Mouse (Mus musculus): ENCODE measurements around the gene Tfb1m. TPM values are rescaled to one million over a fixed set of nuclear protein-coding genes. Genes with fewer than 3 reads are reported as not detected.

Gene Tfb1m
- polyA plus RNA-seq, 1 experiment from 2014 or later = 13.2 TPM

DNA sequence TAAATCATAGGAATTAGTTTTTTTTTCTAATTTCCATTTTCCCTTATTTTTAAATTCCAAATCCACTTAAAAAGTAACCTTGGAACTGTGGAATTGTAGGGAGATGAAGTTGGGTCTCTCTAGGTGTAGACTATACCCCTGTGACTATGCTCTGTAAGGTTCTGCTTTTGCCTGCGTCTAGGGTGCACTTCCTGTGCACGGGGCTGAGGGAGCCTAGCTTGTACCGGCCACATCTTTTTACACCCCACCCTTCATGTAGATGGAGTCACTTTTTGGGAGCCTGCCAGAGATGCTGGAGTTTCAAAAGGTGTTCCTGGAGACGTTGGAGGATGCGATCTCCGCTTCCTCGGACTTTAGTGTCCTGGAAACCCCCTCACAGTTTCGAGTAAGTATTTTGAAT is 51.1 kb downstream of the Tfb1m start:
- no peaks in the 10 kb centered on the region for H3K27me3 ChIP-seq
- H3K4me1 ChIP-seq (replicated peaks) = no peaks in the 10 kb centered on the region
- H3K9ac ChIP-seq (replicated peaks) = no peak overlapping the region
- no peak overlapping the region for H3K27ac ChIP-seq
- WGBS = 95% methylated on average over 8 of the region's 8 CpGs
- no peak for ATAC-seq
- H3K4me3 ChIP-seq (replicated peaks) = no peak overlapping the region
- no peak overlapping the region for H3K4me2 ChIP-seq (replicated peaks)
- H3K9me3 ChIP-seq = no peaks in the 10 kb centered on the region
- no peaks in the 10 kb centered on the region for H3K36me3 ChIP-seq

DNA sequence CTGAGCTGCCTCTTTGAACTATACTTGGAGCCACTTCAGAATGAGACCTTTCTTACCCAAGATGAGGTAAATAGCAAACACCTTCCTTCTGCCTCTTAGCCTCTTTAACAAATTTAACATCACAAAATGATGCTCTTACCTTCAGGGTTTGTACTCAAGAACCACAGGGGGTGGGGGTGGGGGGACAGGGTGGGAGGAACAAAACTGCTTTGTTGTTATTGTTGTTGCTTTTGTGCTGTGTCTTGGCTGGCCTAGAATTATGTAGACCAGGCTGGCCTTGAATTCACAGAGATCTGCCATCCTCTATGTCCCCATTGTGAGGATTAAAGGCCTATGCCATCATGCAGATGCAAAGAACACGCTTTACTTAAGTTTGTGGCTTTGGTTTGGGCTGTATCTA is 51.9 kb downstream of the Tfb1m start:
- Histone ChIP-seq H3K9me3 (no peaks in the 10 kb centered on the region), H3K36me3 (no peaks in the 10 kb centered on the region), H3K4me2 (replicated peaks) (no peak overlapping the region), H3K9ac (replicated peaks) (no peak overlapping the region), H3K27me3 (no peaks in the 10 kb centered on the region), H3K27ac (no peak overlapping the region), H3K4me3 (replicated peaks) (no peak overlapping the region), H3K4me1 (replicated peaks) (no peaks in the 10 kb centered on the region)
- WGBS = 70% methylated on average over 1 of the region's 1 CpGs
- ATAC-seq = no peak

DNA sequence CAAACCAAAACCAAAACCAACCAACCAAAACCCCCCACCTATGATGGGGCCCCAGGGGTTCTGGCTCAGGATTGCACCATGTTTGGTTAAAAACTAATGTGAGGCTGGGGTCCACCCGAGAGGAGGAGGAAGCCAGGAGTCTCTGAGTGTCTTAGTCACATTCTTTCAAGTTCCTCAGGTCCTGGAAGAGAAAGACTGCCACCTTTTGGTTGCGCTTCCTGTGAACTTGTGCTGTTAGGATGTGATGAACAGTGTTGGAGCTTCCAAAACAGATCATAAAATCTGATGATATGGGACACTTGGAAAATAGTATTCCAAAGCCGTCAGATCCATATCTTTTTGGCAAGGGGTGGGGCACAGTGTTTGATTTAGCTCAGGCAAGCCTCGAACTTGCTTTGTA is 56.6 kb downstream of the Tfb1m start:
- no peaks in the 10 kb centered on the region for H3K27me3 ChIP-seq
- no peak overlapping the region for H3K27ac ChIP-seq
- no peak overlapping the region for H3K4me3 ChIP-seq (replicated peaks)
- no peaks in the 10 kb centered on the region for H3K4me1 ChIP-seq (replicated peaks)
- H3K4me2 ChIP-seq (replicated peaks) = no peak overlapping the region
- H3K9ac ChIP-seq (replicated peaks) = no peak overlapping the region
- WGBS = 92% methylated on average over 4 of the region's 4 CpGs
- H3K9me3 ChIP-seq = no peaks in the 10 kb centered on the region
- ATAC-seq = no peak
- H3K36me3 ChIP-seq = no peaks in the 10 kb centered on the region

DNA sequence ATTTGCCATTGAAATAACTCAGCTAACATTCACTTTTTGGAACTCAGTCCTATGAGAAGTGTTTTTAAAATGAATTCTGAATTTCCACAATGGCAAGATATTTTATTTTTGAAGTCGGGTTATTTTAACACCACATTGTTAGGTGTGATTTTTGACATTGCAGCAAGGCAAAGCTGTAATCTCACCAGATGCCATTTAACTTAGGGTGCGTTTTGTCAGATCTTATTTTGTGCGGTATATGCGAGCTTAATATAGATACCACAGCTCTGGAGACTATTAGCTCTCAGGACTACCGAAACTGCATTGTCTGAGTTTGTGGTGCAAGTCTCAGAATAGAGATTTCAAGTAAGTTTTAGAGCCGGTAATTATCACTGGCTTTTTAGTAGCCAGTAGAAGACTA is 57.5 kb downstream of the Tfb1m start:
- no peak overlapping the region for H3K9ac ChIP-seq (replicated peaks)
- H3K36me3 ChIP-seq = no peaks in the 10 kb centered on the region
- H3K27ac ChIP-seq = no peak overlapping the region
- no peak overlapping the region for H3K4me2 ChIP-seq (replicated peaks)
- H3K9me3 ChIP-seq = no peaks in the 10 kb centered on the region
- no peak for ATAC-seq
- H3K4me1 ChIP-seq (replicated peaks) = no peaks in the 10 kb centered on the region
- WGBS = 94% methylated on average over 6 of the region's 6 CpGs
- no peaks in the 10 kb centered on the region for H3K27me3 ChIP-seq
- no peak overlapping the region for H3K4me3 ChIP-seq (replicated peaks)

DNA sequence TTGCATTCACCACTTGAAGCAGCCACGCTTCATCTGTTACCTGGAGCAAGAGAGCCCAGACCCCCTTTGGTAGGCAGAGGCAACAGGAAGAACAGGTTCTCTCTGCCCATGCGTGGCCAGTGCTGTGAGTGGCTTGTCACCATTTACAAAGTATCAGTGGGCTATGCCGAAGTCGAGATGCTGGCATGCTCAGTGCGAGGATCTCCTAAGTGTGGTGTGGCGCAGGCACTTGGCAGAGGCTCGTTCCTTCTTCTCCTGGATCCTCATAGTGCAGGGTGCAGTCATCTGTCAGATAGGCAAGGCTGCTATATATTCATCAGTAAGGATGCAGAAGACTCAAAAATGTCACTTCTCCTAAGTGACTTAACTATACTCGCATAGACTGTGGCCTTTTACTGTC is 58.1 kb downstream of the Tfb1m start:
- H3K36me3 ChIP-seq = no peaks in the 10 kb centered on the region
- no peak for ATAC-seq
- no peaks in the 10 kb centered on the region for H3K27me3 ChIP-seq
- WGBS = 95% methylated on average over 8 of the region's 8 CpGs
- H3K4me2 ChIP-seq (replicated peaks) = no peak overlapping the region
- no peaks in the 10 kb centered on the region for H3K4me1 ChIP-seq (replicated peaks)
- no peak overlapping the region for H3K27ac ChIP-seq
- no peaks in the 10 kb centered on the region for H3K9me3 ChIP-seq
- no peak overlapping the region for H3K9ac ChIP-seq (replicated peaks)
- no peak overlapping the region for H3K4me3 ChIP-seq (replicated peaks)

DNA sequence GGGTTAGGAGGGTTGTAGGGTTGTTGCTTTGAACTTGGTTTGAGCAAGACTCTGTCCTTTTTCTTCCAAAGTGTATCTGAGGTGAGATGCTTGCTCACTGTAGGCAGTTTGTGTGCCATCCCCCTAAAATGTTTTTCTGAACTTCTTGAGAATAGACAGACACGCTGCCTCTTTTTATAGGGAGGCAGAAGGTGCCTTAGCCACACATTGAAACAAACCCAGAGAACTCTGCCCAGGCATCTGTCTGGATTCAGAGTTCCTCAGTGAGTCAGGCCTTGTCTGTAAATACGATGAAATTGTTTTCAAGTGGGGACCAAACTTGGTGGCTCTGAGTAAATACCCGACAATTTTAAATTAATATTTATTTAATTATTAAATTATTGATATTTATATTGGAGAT is 59.0 kb downstream of the Tfb1m start:
- H3K4me3 ChIP-seq (replicated peaks) = no peak overlapping the region
- H3K27me3 ChIP-seq = no peaks in the 10 kb centered on the region
- 90% methylated on average over 3 of the region's 3 CpGs for WGBS

DNA sequence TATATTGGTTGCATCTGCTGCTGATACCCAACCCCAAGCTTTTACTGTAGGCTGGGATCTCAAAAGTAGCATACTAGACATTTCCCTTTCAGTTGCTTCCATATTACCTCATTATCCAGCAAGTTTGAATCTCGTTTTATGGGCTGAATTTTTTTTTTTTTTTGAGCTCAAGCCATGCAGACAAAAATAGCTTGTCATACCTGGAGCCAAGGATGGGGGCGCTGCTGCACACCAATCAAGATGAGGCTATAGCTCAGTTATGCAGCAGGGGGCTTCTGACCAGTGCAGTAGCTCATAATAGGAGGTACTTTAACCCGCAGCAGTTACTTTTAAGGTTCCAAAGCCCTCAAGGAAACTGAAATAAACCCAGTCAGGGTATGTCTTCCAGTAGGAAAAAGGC is 59.5 kb downstream of the Tfb1m start:
- Histone ChIP-seq H3K4me2 (replicated peaks) (no peak overlapping the region), H3K4me3 (replicated peaks) (no peak overlapping the region), H3K9ac (replicated peaks) (no peak overlapping the region), H3K4me1 (replicated peaks) (no peaks in the 10 kb centered on the region), H3K27ac (no peak overlapping the region), H3K36me3 (no peaks in the 10 kb centered on the region), H3K27me3 (no peaks in the 10 kb centered on the region), H3K9me3 (no peaks in the 10 kb centered on the region)
- no peak for ATAC-seq
- WGBS = 24% methylated on average over 3 of the region's 3 CpGs

More for the DNA sequence above, 59.0 kb downstream of the Tfb1m start:
- no peak overlapping the region for H3K9ac ChIP-seq (replicated peaks)
- no peak for ATAC-seq
- no peaks in the 10 kb centered on the region for H3K4me1 ChIP-seq (replicated peaks)
- no peaks in the 10 kb centered on the region for H3K36me3 ChIP-seq
- H3K4me2 ChIP-seq (replicated peaks) = no peak overlapping the region
- H3K27ac ChIP-seq = no peak overlapping the region
- H3K9me3 ChIP-seq = no peaks in the 10 kb centered on the region

DNA sequence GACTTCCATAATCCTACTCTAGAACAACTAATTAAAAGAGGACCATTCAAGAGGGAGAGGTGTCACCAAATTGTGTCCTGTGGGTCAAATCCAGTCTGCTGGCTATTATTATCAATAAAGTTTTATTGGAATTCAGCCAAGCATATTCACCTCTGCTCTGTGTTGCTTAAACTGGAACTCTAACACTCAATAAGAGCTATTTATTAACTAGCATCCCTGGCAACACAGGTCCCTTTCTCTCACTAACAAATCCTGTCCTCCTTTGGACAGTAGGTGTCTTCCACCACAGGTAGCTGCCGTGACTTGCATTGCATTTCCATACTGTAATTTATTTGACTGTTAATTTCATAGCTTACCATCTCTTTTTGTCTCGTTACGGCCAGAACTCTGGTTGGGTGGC is 61.5 kb downstream of the Tfb1m start:
- H3K4me3 ChIP-seq (replicated peaks) = no peak overlapping the region
- no peaks in the 10 kb centered on the region for H3K9me3 ChIP-seq
- no peak for ATAC-seq
- 87% methylated on average over 3 of the region's 3 CpGs for WGBS
- H3K4me2 ChIP-seq (replicated peaks) = no peak overlapping the region
- H3K9ac ChIP-seq (replicated peaks) = no peak overlapping the region
- H3K27ac ChIP-seq = no peak overlapping the region
- no peaks in the 10 kb centered on the region for H3K36me3 ChIP-seq
- H3K4me1 ChIP-seq (replicated peaks) = no peaks in the 10 kb centered on the region
- no peaks in the 10 kb centered on the region for H3K27me3 ChIP-seq

DNA sequence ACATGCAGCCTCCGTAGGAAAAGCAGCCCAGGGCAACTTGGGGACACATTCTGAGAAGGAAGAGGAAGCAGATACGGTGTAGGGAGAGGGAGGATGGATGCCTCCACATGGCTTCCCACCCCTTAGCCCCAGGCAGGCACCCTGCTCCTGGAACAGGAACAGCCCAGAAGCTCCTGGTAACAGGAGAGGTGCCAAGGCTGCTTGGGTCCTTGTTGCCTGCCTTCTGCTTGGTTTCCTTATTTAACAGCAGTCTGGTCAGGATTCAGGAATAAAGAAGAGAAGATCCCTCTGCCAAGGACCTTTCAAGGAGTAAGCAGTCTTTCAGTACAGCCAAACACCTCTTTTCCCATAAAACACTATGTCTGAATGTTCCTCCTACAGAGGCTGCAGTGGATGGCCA is 62.0 kb downstream of the Tfb1m start:
- H3K36me3 ChIP-seq = no peaks in the 10 kb centered on the region
- no peaks in the 10 kb centered on the region for H3K9me3 ChIP-seq
- H3K27me3 ChIP-seq = no peaks in the 10 kb centered on the region
- H3K4me3 ChIP-seq (replicated peaks) = no peak overlapping the region
- no peak for ATAC-seq
- WGBS = 85% methylated on average over 2 of the region's 2 CpGs
- no peak overlapping the region for H3K4me2 ChIP-seq (replicated peaks)
- H3K4me1 ChIP-seq (replicated peaks) = no peaks in the 10 kb centered on the region
- no peak overlapping the region for H3K27ac ChIP-seq
- no peak overlapping the region for H3K9ac ChIP-seq (replicated peaks)

DNA sequence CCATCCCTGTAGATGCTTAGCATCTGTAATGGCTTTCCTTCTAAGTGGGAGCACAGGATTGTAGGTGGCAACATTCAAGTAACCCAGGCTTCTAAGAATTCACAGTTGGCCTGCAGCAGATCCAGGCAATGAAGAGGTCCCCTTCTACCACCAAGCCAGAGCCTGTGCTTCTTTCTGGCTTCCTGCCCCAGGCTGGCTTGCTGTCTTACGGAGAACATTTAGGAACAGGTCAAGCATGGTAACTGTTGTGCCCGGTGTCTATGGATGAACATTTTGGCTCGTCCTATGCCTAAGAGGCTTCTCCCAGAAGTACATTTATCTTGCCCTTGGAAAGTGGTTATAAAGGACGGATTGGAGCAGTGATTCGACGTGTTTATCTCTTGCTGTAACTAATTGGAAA is 65.9 kb downstream of the Tfb1m start:
- no peak overlapping the region for H3K4me2 ChIP-seq (replicated peaks)
- no peaks in the 10 kb centered on the region for H3K27me3 ChIP-seq
- no peak overlapping the region for H3K4me3 ChIP-seq (replicated peaks)
- no peak overlapping the region for H3K27ac ChIP-seq
- H3K36me3 ChIP-seq = no peaks in the 10 kb centered on the region
- H3K9ac ChIP-seq (replicated peaks) = no peak overlapping the region
- no peak for ATAC-seq
- WGBS = 89% methylated on average over 6 of the region's 6 CpGs
- H3K4me1 ChIP-seq (replicated peaks) = no peaks in the 10 kb centered on the region
- no peaks in the 10 kb centered on the region for H3K9me3 ChIP-seq

DNA sequence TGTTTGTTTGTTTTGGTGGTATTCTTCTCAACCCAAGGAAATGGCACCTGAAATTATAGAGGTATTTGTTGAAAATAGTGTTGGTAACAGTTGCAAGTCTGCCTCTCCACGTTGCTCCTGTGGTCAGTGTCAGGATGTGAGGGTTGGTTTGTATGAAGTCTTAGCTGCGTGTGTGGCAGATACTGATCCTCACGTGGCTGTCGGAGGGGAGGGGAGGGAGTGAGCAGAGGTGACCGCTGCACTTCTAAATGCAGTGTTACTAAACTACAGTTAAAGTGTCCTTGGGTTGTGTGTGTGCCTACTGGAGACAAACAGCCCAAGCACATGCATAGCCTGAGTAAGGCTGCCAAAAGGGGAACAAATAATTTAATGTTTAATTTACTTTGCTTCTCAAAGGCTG is 66.5 kb downstream of the Tfb1m start:
- ATAC-seq = no peak
- Histone ChIP-seq H3K36me3 (no peaks in the 10 kb centered on the region), H3K27me3 (no peaks in the 10 kb centered on the region), H3K4me1 (replicated peaks) (no peaks in the 10 kb centered on the region), H3K27ac (no peak overlapping the region), H3K9ac (replicated peaks) (no peak overlapping the region), H3K4me3 (replicated peaks) (no peak overlapping the region), H3K9me3 (no peaks in the 10 kb centered on the region), H3K4me2 (replicated peaks) (no peak overlapping the region)
- 78% methylated on average over 5 of the region's 5 CpGs for WGBS

DNA sequence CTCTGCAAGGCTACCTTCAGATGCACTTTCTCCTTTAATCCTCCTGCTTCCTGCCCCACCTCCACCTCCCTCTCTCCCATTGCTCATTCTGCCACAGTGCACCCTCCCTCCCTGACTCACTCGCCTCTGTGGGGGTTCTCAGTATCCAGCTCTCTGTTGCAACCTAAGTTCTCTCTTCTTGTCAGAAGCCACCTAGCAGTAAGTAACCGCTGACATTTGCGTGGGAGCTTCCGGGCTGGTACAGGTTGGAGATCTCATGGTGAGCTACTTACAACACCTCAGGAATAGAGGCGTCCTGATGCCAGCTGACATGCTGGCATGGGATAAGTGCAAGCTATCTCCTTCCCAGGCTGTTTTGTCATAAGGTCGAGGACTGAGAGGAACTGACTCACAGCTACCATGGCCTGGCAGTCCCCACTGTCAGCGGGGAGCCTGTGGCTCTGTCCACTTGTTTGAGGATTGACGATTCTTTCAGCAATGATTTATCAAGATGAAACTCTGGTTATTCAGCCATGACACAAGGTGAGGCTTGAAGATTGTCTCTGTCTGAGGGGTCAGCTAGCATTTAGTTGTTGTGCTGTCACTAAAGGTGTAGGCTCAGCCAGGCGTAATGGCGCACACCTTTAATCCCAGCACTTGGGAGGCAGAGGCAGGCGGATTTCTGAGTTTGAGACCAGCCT is 67.2 kb downstream of the Tfb1m start:
- H3K27me3 ChIP-seq = no peaks in the 10 kb centered on the region
- no peak overlapping the region for H3K9ac ChIP-seq (replicated peaks)
- H3K9me3 ChIP-seq = no peaks in the 10 kb centered on the region
- no peak for ATAC-seq
- H3K4me2 ChIP-seq (replicated peaks) = no peak overlapping the region
- H3K27ac ChIP-seq = no peak overlapping the region
- no peaks in the 10 kb centered on the region for H3K4me1 ChIP-seq (replicated peaks)
- no peak overlapping the region for H3K4me3 ChIP-seq (replicated peaks)
- no peaks in the 10 kb centered on the region for H3K36me3 ChIP-seq
- 84% methylated on average over 11 of the region's 11 CpGs for WGBS
